Mouse (Mus musculus): ENCODE data around the gene Cdk8. TPM values are rescaled to one million over a fixed set of nuclear protein-coding genes. Genes with fewer than 3 reads are reported as not detected.
A peak's percentile ranks its signal among the peaks of the same experiment; 100 is the strongest.
"Not testable (repeated sequence)": the region's sequence is repeated elsewhere in the genome, so short reads cannot be mapped to it uniquely, and the experiment has no call there.

Gene Cdk8
- 10 to 100 TPM; 11.3 to 15.1 TPM for polyA plus RNA-seq (2017; shearing (Covaris generic))

GRCm38 (mm10) chr5:146230864-146231654, at the start of gene Cdk8:
TSS of gene Cdk8 (plus strand) at chr5:146231230.
- ATAC-seq = peak; percentile 84

- not testable (repeated sequence) for ATAC-seq
These were observed 45.8 kb upstream of the Cdk8 start, which contains the start of gene 1700001J03Rik for GRCm38 (mm10) chr5:146185204-146185603. TSS of gene 1700001J03Rik (minus strand) at chr5:146185304.

DNA sequence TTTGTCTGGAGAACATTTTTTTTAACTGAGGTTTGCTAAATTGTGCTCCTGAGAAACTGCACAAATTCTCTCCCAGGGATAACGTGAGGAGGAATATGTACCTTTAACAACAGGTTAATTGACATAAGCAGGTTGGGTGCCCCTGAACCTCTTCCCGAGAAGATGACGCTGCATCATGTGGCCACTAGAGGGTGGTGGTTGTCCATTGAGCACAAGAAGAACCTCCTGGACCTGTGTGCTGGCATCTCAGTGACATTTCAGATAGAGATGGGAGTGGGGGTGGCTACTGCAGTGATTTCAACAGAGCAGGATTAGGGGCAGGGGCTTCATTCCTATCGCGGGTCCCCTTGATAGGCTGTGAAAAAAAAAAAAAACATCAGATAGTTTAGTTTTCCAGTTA, 43.6 kb upstream of the Cdk8 start:
- not testable (repeated sequence) for ATAC-seq

DNA sequence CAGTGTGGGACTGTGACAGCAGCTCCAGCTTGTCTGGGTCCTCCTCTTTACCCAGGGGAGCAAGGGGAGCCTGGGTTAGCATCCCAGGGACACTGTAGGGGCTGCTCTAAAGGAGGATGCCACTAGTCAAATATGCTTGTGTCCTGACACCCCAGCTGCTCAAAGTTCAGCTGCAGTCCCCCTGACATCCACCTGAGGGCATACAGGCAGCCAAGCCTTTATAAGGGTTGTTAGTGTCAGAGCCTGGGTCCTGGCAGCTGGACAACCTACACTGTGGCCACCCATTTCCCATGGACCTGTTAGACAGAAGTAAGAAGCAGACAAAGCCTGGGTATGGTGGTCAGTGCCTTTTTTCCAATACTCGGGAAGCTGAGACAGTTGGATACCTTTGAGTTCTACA, 42.9 kb upstream of the Cdk8 start:
- ATAC-seq = no peak

DNA sequence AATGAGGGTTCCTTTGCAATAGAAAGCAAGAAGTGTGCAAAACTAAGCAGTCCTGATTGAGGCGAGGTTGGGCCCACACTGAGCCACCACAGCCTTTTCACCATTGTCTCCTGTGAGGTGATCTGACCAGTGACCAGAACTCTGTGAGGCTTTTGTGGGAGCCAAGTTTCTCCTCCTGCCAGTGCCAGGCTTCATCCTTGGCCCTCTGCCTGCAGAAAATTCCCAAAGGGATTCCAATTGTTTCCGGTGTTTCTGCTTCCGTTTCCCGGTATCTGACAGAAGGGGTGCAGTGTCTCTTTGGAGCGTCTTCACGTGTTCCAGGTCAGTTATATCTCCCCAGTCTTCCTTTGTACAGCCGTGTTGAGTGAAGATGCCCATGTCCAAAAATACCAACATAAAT, 42.3 kb upstream of the Cdk8 start:
- no peak for ATAC-seq

DNA sequence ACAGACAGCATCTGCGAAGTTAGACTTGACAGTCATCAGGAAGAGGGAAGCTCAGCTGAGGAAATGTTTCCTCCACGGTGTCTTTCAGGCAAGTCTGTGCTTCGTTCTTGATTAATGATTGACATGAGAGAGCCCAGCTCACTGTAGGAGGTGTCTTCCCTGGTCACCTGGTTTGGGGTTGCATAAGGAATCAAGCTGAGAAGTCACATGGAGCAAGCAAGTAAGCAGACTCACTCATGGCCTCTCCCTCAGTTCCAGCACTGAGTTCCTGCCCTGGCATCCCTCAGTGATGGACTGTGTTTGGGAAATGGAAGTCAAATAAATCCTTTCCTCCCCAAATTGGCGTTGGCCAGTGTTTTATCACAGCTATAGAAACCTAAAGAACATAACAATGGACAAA, 40.9 kb upstream of the Cdk8 start:
- ATAC-seq = no peak

- ATAC-seq = no peak
These were observed 40.3 kb upstream of the Cdk8 start for GRCm38 (mm10) chr5:146190501-146191269.

DNA sequence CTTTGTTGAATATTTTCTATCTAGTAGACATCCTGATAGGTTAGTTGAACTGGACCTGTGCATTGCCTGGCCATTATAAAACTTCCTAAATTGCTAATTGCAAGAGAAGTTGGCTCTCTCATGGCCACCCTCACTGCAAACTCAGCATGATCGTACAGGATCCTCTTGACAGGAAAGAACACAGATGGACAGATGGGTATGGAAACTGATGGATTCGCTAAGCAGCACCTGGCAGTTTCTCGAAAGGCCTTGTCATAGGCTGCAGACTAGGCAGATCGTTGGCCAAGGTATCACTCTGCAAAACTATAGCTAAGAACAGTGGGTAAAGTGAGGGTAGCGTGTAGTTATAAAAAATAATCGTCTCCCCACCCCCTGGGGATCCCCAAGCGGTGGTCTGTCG, 37.7 kb upstream of the Cdk8 start:
- no peak for ATAC-seq

DNA sequence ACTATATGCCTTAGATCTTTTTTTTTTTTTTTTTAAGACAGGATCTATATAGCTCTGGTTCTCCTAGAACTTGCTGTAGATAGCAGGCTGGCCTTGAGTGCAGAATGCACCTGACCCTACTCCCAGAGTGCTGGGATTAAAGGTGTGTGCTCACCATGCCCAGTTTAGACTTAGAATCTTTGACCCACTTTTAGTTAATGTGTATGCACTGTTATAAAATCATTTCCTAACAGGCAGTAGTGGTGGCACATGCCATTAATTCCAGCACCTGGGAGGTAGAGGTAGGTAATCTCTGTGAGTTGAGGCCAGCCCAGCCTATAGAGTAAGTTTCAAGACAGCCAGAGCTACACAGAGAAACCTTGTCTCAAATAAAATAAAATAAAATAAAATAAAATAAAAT, 32.0 kb upstream of the Cdk8 start:
- no peak for ATAC-seq

DNA sequence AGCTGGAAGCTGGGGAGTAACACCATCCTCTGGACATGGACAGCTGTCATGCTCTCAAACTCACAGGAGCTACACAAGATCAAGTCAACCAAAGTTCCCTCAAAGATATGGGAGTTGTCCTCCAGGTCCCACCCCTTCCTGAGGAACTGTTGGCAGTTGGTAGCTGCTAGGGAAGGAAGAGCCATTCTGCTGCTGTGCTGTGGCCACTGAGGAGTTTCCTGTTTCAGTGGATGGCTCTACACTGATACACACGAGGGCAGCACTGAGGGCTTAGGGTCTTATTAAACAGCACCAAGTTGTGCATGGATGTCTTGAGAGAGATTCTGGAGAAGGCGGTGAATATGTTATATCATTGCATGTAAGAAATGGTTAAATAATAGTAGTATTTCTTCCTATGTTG, 31.5 kb upstream of the Cdk8 start:
- no peak for ATAC-seq

- ATAC-seq = no peak
These were observed 30.4 kb upstream of the Cdk8 start for GRCm38 (mm10) chr5:146200580-146200979.

- ATAC-seq = no peak
These were observed 27.1 kb upstream of the Cdk8 start for GRCm38 (mm10) chr5:146203921-146204320.

- no peak for ATAC-seq
These were observed 25.5 kb upstream of the Cdk8 start for GRCm38 (mm10) chr5:146205537-146205936.

GRCm38 (mm10) chr5:146220501-146220878, 10.5 kb upstream of the Cdk8 start:
- ATAC-seq = peak; percentile 56

- ATAC-seq = peak; percentile 99
These were observed 9.9 kb upstream of the Cdk8 start, which contains the start of gene Rnf6 for GRCm38 (mm10) chr5:146220879-146221714. TSS of gene Rnf6 (minus strand) at chr5:146221555.

GRCm38 (mm10) chr5:146221722-146222121, 9.3 kb upstream of the Cdk8 start:
- ATAC-seq = no peak

GRCm38 (mm10) chr5:146223786-146224185, 7.2 kb upstream of the Cdk8 start:
- no peak for ATAC-seq

DNA sequence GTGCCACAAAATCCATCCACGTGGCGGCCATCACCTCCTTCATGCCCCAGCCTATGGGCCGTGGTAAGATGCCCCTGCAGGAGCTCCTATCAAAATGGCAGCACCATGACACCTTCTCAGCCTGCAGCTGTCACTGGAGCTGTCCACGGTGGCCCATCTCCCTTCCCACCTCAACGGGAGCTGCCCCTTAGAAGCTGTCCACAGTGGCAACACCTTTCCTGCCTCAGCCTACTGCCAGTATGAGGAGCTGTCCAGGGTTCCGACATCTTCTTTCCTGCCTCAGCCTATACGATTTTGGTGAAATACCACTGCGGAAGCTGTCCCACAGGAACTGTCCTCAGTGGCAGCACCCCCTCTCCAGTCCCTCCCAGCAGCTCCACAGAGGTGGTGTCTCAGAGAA, 3.5 kb upstream of the Cdk8 start:
- no peak for ATAC-seq

DNA sequence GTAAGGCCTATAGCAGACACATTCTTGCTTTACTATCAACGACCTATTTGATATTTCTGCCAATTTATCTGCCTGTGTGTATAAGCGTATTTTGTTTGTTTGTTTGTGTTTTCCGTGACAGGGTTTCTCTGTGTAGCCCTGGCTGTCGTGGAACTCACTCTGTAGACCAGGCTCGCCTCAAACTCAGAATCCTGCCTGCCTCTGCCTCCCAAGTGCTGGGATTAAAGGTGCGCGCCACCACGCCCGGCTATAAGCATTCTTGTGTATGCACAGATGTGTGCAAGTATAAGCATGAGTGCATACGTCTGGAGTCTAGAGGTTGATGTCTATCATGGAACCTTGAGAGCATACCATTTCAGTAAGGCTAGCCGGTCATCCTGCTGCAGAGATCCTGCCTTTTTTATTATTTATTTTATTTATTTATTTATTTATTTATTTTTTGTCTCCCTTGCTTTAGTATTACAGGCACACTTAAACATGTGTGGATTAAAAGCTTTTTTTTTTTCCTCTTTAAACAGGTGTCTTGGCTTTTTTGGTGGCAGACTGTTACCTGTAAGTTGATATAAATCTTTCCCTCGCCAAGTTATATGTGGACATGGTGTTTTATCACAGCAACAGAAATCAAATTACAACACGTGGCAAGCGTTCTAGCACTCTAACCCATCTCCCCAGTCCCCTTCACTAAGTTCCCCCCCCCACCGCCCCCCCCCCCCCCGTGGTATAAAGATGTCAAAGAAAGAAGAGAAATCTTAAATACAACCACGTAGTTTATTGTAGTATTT, 970 bp upstream of the Cdk8 start:
- no peak for ATAC-seq

DNA sequence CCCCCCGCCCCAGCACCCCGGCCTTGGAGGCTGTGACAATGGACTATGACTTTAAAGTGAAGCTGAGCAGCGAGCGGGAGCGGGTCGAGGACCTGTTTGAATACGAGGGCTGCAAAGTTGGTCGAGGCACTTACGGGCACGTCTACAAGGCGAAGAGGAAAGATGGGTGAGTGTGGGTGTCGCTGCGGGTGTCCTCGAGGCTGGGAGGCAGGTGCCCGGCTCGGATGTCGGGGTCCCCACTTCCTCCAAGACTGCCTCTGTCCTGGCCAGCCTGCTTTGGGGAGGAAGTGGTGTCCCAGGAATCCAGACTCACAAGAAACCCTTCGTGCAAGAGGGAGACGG, 596 bp downstream of the Cdk8 start:
- peak; percentile 22 for ATAC-seq

GRCm38 (mm10) chr5:146232056-146232675, 1.1 kb downstream of the Cdk8 start:
- ATAC-seq = no peak

- ATAC-seq = no peak
These were observed 1.8 kb downstream of the Cdk8 start for GRCm38 (mm10) chr5:146232816-146233215.
